Mouse (Mus musculus): Measurements from ENCODE around the gene Ntrk2. TPM values are rescaled to one million over a fixed set of nuclear protein-coding genes. Genes with fewer than 3 reads are reported as not detected.

The Ntrk2 gene
- polyA plus RNA-seq, 1 experiment: 65.9 TPM

DNA sequence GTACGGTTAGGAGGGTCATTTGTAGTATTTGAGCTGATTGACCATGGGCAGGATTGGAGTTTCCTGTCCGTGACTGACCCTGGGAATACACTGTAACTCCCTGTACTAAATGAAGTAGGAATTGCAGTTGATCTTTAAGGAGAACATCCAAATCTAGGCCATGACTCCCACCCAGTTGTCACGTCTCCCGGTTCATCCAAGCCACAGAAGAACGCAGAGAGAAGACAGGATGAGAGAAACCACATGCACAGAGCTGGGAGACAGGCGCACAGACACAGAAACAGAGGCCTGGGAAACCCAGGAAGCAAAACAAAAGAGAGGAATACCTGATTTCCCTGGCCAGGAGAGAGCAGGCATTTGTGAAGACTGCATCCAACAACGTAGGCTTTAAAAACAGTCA lies 117.1 kb downstream of the Ntrk2 start:
- DNase-seq (ENCODE audit: low read depth): no peak

DNA sequence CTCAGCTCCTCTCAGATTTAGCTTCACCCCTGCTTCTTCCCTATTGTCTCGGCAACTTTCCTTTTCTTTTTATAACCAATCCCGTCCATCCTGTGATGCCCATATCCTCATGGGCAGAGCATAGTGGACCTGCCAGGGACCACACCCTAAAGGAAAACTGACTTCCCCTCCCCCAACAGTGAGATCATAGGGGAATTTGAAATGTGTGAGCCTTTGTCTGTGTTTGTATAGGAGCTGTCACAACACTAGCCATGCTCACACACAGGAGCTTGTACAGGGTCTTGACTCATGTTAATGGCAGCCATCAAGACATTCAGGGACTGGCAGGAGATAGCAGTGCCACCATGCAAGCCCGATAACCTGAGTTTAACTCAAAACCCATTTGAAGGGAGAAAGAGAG lies 118.1 kb downstream of the Ntrk2 start:
- DNase-seq (ENCODE audit: low read depth): no peak

DNA sequence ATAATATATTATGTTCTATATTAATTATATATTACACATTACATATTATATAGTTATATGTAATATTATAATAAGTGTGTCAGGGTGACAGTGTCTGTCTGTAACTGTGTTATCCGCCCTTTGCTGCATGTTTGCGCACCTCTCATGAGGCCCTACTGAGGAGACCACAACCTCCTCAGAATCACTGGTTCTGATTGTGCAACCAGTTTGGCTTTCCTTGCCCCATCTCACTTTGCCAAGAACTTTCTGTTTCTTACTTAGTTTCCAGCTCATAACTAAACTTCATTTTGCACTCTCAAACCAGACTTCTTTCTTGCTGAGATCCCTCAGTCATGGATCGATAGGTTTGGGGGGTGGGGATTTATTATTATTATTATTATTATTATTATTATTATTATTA lies 120.8 kb downstream of the Ntrk2 start:
- no peak for DNase-seq (ENCODE audit: low read depth)

DNA sequence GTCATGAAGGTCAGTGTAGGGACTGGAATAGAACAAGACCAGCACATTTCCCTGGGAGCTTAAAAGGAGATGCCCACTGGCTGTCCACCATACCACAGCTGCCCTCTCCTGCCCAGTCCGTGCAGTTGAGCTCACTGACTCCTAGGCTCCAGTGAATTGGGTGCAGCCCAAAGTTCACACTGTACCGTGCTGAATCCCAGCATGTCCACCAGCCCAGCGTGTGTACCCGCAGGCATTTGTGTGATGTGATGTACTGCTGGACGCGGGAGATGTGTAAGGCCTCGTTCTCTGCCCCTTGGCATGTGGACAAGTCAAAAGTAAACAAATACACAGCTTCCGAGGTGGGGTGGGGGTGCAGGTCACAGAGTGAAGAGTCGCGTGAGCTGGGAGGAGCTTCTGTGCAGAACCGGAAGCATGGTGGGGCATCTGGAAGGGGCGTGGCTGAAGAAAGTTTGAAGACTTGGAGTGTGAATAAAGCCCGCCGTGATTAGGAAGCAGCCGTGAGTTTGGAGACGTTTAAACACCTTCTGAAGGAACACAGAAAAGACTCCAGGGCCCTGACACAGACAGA lies 121.4 kb downstream of the Ntrk2 start:
- DNase-seq (ENCODE audit: low read depth): no peak

DNA sequence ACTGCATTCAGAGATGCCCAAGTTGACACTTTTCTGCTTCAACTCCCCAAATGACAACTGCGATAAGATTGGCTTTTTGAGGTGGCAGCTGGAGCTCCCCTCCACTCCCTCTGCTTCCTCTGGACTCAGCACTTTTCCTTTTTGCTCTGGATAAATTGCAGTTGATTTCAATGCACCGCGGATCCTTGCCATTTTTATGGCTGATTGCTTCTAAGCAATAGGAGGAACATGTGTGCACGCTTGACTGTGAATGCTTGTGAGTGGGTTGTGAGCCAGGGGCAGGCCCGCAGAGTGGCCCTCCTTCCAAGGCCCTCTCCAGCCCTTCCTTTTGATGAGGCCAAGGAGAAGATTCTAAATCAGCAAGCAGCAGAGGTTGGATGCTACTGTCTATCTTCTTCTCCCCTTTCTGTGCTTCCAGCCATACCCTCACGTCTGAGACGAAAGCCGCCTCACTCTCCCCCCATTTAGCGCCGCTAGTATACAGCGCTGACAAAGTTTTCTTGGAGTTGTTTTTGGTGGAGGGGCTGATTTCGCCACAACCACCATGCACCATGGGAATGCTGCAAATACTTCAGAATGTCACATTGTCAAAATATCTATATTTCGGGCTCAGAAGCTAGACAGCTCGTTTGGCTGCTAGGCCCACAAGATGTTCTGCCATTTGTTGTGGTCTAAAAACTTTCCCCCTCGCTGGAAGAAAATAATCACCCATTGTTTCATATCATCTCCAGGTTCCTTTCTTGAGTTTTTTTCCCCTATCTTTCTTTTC lies 122.5 kb downstream of the Ntrk2 start:
- DNase-seq (ENCODE audit: low read depth): no peak

DNA sequence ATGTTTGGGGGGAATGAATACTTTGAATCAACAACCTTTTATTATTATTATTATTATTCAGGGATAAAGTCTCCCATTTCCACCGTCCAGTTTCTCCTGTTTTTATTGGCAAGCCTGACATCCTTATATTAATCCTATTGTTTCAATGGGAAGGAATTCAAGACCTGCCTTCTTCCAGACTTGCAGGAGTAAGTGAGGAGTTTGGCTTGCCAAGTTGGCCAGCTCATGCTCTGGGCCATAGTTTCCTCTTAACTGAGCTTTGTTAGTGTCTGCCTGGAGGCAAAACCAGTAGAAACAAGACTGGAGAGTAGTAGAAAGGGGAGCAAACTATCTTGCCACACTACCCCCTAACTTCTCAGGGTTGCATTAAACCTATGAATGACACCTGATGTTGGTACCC lies 123.8 kb downstream of the Ntrk2 start:
- DNase-seq (ENCODE audit: low read depth): peak; percentile 84

DNA sequence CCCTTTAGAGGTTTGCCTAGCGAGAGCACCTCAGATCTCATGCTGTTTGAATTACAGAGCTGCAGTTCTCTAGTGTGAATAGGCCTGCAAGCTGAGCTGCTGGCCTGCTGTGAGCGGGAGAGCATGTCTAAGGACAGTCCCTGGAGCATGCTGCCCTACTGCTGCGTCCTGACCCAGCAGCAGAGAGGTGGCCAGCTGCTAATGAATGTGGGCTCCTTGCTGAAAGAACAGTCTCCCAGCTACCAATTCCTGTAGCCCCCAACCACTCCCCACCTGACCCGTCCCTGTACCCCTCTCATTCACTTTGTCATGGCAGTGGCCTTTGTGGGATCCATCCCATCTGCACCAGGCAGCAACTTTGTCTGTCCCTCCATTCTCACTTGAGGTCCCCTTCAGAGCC lies 126.8 kb downstream of the Ntrk2 start:
- no peak for DNase-seq (ENCODE audit: low read depth)

DNA sequence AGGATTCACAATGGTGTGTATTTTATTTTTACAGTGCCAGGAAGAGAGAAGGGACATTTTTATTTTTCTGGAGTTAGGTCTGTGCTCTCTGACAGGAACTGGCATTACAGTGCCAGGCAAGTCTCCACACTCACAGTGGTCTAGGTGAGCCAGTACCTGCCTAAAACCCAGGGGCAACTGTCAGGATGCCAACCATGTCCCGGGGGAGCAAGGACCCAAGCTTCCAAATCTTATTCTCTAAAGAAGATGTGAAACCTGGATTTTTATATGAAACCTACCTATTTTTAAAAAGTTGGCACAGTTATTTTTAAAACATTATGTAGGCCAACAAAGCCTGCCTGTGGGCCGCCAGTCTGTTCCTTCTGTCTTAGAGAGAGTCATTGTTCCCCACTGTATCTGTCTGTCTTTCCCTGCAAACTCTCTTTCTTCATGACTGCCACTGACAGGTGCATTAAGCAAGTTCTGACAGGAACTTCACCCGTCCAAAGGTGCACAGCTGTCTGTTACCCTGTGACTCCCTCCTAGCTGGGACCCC lies 128.3 kb downstream of the Ntrk2 start:
- no peak for DNase-seq (ENCODE audit: low read depth)

DNA sequence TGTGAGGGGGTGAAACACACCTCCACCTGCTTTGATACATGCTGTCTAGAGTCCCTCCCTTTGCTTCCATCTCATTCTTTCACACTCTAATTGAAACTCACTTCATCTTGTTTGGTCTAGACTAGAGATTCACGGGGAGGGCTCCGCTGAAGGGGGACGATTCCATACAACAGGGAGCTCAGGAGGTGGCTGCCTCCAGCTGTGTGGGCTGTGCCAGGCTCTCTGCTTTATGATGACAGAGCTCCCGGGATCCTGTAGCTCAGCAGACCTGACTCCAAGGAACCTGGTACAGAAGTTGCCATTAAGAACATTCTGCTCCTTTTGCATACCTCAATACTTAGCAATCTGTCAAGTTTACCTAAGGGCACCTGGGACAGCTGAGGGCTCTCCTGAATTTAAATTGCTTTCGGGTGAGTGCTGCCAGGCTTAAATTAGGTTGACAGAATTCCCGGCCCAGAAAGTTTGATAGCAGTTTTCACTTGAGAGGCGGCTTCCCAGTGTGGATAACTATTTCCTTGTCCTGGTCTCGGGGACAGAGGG lies 129.7 kb downstream of the Ntrk2 start:
- no peak for DNase-seq (ENCODE audit: low read depth)

DNA sequence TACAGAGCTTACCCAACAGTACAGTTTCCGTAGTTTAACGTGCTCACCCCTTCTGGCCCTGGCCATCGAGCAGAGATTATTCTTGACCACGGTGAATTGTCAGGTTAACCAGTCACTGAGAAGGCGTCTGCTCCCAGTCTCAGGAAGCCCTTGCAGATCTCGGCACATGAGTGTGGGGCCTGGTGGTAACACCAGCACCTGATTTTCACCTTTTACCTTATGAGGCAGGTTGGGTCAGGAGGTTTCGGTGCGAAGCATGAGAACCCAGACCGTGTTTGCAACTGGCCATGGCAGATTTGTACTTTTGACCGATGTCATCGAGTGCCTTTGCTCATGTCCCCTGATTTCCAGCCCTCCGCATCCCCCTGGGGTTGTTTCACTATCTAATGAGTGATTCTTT lies 131.5 kb downstream of the Ntrk2 start:
- no peak for DNase-seq (ENCODE audit: low read depth)

DNA sequence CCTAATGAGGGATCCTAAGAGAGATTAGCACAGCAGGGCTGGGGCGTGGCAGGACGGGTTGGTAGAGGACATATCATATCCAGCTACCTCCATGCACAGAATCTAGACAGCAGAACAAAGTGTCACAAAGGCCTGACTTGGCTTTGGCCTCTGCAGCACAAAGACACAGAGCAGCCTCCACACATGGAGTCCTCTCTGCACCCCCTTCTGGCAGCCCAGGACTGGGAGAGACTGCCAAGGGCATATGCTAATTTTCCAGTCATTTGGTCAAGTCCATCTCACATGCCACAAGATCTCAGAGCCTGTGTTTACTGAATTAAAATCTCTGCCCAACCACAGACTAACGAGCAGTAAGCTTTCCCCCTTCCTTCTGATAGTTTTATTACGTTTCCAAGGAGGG lies 132.1 kb downstream of the Ntrk2 start:
- no peak for DNase-seq (ENCODE audit: low read depth)

DNA sequence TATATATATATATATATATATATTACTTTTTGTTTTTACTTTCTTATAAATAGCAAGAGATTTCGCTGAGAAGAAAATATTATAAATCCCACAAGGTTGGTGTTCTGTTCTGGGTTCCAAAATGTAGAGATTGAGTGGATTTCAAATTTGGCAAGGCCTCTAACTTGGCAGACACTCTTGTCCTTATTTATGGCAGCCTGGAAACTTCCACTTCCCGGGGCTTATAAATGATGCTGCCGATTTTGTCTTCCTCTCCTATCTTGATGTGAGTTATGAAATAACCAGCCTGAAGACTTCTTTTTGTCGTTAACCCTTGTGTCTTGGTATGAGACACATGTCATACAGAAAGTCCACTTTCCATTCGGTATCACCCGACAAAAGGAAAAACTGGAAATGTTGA lies 133.8 kb downstream of the Ntrk2 start:
- DNase-seq (ENCODE audit: low read depth): no peak

DNA sequence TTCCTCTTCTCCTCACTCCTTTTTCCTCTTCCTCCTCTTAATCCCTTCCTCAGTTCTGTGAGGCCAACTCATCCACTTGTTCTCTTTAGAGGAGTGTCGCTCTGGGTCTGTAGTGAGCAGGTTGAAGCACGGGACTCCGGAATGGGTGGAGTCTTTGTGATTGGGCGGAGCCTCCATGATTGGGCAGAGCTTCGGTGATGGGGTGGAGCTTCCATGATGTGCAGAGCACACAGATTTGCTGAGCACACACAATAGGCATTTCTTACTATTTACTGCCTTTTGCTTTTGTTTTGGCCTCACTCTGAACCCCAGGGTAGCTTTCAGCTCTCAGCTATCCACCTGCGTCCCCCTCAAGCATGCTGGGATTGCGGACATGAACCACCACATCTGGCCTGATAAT lies 134.4 kb downstream of the Ntrk2 start:
- no peak for DNase-seq (ENCODE audit: low read depth)

DNA sequence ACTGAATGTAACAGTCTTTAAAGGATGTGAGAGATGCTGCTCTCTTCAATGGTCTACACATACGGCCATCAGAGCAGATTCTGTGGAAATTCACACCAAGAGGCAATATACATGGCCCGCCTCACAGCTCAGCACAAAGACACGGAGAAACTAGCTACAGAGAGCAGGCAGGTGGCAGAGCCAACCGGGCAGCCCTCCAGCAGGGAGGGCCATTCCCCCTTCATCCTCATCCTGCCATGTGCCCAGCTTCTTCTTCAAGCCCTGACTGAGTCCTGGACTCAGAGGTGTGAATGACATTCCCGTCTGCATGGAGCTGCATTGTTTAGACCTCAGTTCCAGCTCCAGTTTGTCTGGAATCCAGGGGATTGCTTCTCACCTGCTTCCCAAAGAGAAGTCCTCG lies 139.4 kb downstream of the Ntrk2 start:
- DNase-seq (ENCODE audit: low read depth): no peak

DNA sequence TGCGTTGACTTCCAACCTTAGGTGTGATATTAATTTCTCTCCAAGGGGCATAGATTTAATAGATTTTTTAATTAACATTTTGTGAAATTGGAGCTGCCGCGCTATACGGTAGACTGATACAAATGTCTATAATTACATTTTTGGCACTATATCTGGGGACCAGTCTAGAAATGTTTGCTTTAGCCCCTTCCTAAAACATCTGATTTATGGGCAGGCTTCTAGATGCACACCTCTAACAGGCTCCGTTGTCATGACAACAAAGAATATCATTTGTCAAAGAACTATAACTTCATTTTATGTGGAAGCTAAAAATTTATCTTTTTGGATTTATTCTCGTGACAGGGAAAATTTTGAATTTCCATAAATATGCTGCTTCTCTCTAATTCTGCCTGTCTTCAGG lies 140.2 kb downstream of the Ntrk2 start:
- no peak for DNase-seq (ENCODE audit: low read depth)

DNA sequence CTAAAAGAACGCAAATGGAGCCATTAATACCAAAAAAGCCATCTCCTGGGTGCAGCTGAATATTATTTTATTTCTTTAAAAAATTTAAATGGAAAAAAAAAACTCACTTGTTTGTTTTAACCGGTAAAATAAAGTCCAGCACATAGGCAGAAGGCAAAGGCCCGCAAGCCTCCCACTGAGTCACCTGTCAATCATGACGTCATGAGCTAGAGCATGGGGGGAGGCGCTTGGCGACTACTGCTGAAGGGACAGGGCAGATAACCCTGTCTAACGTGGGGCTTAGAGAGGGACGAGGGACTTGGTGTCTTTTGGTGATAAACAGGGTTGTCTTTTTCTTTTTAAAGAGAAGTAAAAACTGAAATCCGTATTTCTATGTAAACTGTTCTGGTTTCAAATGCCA lies 140.7 kb downstream of the Ntrk2 start:
- no peak for DNase-seq (ENCODE audit: low read depth)

DNA sequence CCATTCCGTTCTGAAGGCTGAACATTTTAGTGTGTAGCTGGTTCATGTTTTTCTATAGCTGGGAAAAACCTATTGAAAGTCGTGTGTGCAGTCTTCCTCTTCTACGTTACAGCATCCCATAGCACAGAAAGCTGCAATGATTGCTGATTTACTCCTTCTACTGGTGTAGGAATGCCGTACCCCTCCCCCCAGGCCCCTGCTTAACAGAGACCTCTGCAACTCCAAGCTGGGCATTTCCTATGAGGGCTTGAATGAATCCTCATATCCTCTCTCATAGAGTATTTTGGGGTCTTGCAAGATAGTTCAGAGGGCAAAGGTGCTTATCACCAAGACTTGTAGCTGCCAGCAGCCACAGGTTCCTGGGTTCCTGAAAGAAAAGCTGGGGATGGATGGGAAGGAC lies 148.0 kb downstream of the Ntrk2 start:
- DNase-seq (ENCODE audit: low read depth): no peak

DNA sequence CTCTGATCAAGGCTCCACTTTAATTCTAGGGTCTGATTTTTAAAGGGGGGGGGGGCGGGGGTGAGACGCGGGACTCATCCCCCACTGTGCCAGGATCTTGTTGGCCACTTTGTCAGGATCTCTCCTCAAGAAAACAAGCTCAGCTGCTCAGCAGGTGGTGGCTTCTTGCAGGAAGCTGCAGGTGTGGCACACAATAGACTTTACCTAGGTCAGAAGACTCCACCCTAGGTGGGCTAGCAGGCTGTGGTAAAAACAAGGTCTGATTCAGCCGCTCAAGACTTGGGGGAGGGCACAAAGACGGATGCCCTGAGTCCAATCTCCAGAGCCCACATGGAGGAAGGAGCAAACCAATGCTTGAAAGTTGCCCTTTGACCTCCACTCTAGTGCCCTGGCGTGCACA lies 148.4 kb downstream of the Ntrk2 start:
- no peak for DNase-seq (ENCODE audit: low read depth)

DNA sequence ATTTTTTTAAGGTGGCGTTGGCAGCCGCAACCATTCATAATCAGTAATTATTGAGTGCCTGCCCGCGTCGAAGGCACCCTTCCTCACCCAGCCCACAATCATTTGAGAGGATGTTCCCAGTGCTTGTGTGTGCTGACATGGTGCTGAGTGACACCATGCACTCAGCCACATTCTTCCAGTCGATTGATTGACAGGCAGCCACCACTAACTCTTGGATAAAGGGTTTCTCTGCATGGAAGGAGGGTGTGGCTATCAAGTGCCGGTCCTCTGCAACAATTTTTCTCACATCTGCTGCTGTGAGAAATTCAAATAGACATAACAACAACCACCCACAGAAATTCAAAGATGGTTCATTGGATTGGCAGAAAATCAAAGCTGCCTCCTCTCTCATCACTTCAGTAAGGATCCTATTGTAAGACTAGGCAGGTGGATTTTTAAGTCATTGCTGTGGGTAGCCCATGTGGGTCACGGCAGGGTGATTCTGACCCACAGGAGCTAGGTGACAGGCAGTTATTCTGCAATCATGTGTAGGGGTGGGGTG lies 148.9 kb downstream of the Ntrk2 start:
- no peak for DNase-seq (ENCODE audit: low read depth)

DNA sequence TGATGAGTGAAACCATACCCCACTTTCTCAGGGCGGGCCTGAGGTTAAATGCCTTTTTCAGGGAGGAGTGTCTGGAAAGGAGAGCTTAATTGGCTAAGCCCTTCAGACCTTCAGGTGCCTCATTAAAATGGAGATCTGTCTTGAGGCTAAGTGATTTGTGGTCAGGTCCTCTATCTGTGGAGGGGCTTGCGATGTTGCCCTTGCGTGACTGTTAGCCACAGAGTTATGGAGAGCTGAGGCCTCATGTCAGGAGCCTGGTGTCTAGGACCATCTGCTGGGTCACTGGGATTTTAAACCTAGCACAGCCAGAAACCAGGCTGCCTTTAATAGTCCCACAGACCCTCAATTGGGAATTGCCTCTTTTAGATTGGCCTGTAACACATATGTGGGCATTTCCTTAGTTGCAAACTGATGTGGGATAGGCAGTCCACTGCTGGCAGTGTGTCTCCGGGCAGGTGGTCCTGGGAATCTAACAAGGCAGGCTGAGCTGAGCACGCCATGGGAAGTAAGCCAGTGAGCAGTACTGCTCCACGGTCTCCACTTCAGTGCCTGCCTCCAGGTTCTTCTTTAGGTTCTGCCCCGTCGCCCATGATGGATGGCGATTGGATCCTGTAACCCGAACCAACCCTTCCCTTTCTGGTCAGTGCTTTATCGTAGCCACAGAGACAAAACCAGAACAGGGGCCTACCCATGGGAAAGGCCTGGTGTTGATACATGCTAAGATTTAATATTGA lies 152.0 kb downstream of the Ntrk2 start:
- DNase-seq (ENCODE audit: low read depth): no peak

DNA sequence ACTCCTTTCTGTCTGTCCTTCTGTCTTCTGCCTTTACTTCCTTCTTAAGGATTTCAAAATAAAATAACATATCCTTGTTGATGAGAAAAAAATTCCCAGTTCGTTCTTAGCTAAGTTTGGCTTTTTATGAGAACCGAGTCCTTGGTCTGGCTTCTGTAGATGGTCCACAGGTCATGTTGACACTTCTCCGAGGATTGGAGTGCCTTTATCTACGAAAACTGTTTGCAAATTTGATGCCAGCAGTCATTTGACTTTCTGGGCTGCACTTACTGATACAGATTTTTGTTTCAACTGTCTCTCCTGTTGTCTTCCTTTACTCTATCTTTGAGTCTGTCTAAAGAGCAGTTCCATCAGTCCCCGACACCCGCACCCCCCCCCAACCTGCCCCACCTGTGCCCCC lies 154.0 kb downstream of the Ntrk2 start:
- no peak for DNase-seq (ENCODE audit: low read depth)

DNA sequence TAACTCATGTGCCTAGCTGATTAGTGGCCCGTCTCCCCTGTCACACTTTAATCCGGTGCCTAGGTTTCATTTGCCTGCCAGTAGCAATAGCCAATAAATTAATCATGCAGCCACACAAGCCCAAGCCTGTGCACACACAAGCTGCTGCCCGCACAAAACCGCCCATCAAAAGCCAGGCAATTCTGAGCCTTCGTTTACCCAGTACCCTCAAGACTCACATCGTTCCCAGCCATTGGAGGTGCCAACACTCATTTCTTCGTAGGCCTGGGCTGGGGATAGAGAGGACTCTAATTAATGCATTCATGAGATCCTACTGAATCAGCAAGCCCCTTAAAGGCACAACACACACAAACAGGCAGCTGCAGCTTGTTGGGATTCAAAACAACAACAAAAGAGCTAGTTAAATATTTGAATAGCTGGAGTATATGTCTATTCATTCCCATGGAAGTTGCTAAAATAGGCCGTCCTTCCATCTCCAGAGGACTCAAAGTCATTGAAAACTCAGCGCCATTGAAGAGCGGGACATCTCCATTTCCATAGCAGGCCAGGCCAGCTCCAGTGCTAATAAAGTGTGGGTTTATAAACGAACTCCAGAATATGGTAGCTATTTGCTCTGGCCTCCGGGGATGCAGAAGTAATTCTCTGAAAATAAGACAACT lies 158.5 kb downstream of the Ntrk2 start:
- DNase-seq (ENCODE audit: low read depth): no peak
